In the genomic region with DNA sequence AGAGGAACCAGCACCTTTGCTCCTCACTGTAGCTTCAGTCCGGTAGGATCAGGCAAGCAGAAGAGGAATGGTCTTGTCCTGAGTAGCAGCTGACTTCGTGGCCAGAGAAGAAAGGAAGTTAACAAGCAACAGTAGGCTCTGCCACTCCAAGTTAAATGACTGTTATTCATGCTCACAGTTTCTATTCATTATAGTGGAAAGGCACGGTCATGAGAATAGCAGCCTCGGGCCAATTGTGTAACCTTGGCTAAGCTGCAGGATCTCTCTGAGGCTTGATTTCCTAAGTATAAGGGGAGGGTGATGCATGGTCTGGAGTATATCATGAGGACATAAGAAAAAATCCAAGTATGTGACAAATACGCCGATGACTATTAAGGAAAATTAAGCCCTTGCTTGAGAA, we compare ENCODE assay signal across 32 mouse cellular contexts. TPM values are rescaled to one million over a fixed set of nuclear protein-coding genes. Genes with fewer than 3 reads are reported as not detected.
DNase-seq lines count a peak whose midpoint lies in the region; ATAC-seq lines count a peak whose summit lies in the region.
"Had no signal": no experiment of that assay in that cellular context is flagged by ENCODE, and none has a peak within 500 bp of the region (broad histone marks: within the 10 kb centered on the region; RNA-seq: fewer than 3 reads in every experiment).

No protein-coding gene starts in this region.

- H3K9ac ChIP-seq in hindbrain, embryonic 11.5 days (ENCODE audit: low read depth, low read length) = no peak overlapping the region
- no peak overlapping the region for H3K9ac ChIP-seq in hindbrain, embryonic 13.5 days
- H3K9ac ChIP-seq in kidney, embryonic 15.5 days = no peak overlapping the region
- H3K9ac ChIP-seq in intestine, embryonic 16.5 days (ENCODE audit: low read depth, low read length) = no peak overlapping the region
- H3K9ac ChIP-seq: embryonic facial prominence, embryonic 13.5 days; forebrain, embryonic 15.5 days; heart, embryonic 12.5 days; hindbrain, embryonic 15.5 days; liver, embryonic 12.5 days; liver, postnatal 0 days had no signal

- ATAC-seq in hindbrain, embryonic 11.5 days (ENCODE audit: low FRiP score) = no peak
- ATAC-seq in hindbrain, embryonic 13.5 days (ENCODE audit: low FRiP score) = no peak
- ATAC-seq in kidney, embryonic 15.5 days (replicated peaks; ENCODE audit: low FRiP score) = no peak
- ATAC-seq in intestine, embryonic 16.5 days = no peak
- ATAC-seq: forebrain, embryonic 15.5 days; inflammation-experienced regulatory T-cells, adult 6 months; liver, embryonic 12.5 days; liver, postnatal 0 days had no signal

- peaks cover 18% of the 10 kb centered on the region for H3K27me3 ChIP-seq in hindbrain, embryonic 11.5 days (ENCODE audit: control insufficient read depth, insufficient read depth, low read length)
- peaks cover 57% of the 10 kb centered on the region for H3K27me3 ChIP-seq in hindbrain, embryonic 13.5 days
- peaks cover 3% of the 10 kb centered on the region for H3K27me3 ChIP-seq in kidney, embryonic 15.5 days
- no peaks in the 10 kb centered on the region for H3K27me3 ChIP-seq in intestine, embryonic 16.5 days (replicated peaks; ENCODE audit: control insufficient read depth, insufficient read depth, low read length)

- no peak overlapping the region for H3K4me2 ChIP-seq in hindbrain, embryonic 11.5 days (replicated peaks; ENCODE audit: low read depth, low read length)
- no peak overlapping the region for H3K4me2 ChIP-seq in hindbrain, embryonic 13.5 days
- H3K4me2 ChIP-seq in kidney, embryonic 15.5 days = no peak overlapping the region
- no peak overlapping the region for H3K4me2 ChIP-seq in intestine, embryonic 16.5 days (ENCODE audit: low read depth, low read length)
- H3K4me2 ChIP-seq: embryonic facial prominence, embryonic 13.5 days; forebrain, embryonic 15.5 days; heart, embryonic 12.5 days; hindbrain, embryonic 15.5 days; liver, embryonic 12.5 days had no signal

- 48% methylated on average over 6 of the region's 6 CpGs for WGBS in hindbrain, embryonic 11.5 days
- WGBS in hindbrain, embryonic 13.5 days = 40% methylated on average over 6 of the region's 6 CpGs
- 69% methylated on average over 6 of the region's 6 CpGs for WGBS in kidney, embryonic 15.5 days
- WGBS in intestine, embryonic 16.5 days = 67% methylated on average over 6 of the region's 6 CpGs

- peaks cover 3% of the 10 kb centered on the region; the same call in 1 of the 2 replicates for H3K4me1 ChIP-seq in hindbrain, embryonic 11.5 days (replicated peaks; ENCODE audit: control insufficient read depth, insufficient read depth, low read length)
- peaks cover 17% of the 10 kb centered on the region for H3K4me1 ChIP-seq in hindbrain, embryonic 13.5 days (replicated peaks)
- peaks cover 8% of the 10 kb centered on the region; the same call in 1 of the 2 replicates for H3K4me1 ChIP-seq in kidney, embryonic 15.5 days
- H3K4me1 ChIP-seq in intestine, embryonic 16.5 days (ENCODE audit: control insufficient read depth, insufficient read depth, low read length) = peaks cover 2% of the 10 kb centered on the region; the same call in 1 of the 2 replicates
- H3K4me1 ChIP-seq: embryonic facial prominence, embryonic 13.5 days; liver, embryonic 12.5 days had no signal

- DNase-seq in hindbrain, embryonic 11.5 days (ENCODE audit: low spot score) = peak; percentile 7
- peak; percentile 21 for DNase-seq in kidney, postnatal 14 days
- peak; percentile 61 for DNase-seq in NIH3T3 (ENCODE audit: low read depth)
- peak; percentile 28 to 49 for DNase-seq in kidney, postnatal 25 days
- DNase-seq in layer of hippocampus, adult 8-10 months (ENCODE audit: low spot score in 2 of 2) = no peak
- DNase-seq: adrenal gland, adult 2 months; cerebellum, adult 8-10 months; cerebellum, postnatal 25 days; embryo, embryonic 11 days; gastrocnemius, adult 2 months; gastrocnemius, postnatal 36 days; heart, adult 2 months; heart, postnatal 4 days; layer of hippocampus, postnatal 36 days; left cerebral cortex, postnatal 4 days; liver, postnatal 0 days; lung, postnatal 36 days; midbrain, embryonic 14.5 days; thymus, postnatal 14 days had no signal

- no peak overlapping the region for H3K27ac ChIP-seq in hindbrain, embryonic 11.5 days (ENCODE audit: low read depth, low read length)
- no peak overlapping the region for H3K27ac ChIP-seq in hindbrain, embryonic 13.5 days
- H3K27ac ChIP-seq in kidney, embryonic 15.5 days = no peak overlapping the region
- H3K27ac ChIP-seq in intestine, embryonic 16.5 days (ENCODE audit: low read length) = no peak overlapping the region
- H3K27ac ChIP-seq: embryonic facial prominence, embryonic 13.5 days; forebrain, embryonic 10.5 days; forebrain, embryonic 15.5 days; gastrocnemius, adult 2 months; heart, adult 2 months; hindbrain, embryonic 15.5 days; kidney, postnatal 0 days; liver, embryonic 12.5 days had no signal

- no peaks in the 10 kb centered on the region for H3K36me3 ChIP-seq in hindbrain, embryonic 11.5 days (ENCODE audit: control insufficient read depth, insufficient read depth, low read length)
- no peaks in the 10 kb centered on the region for H3K36me3 ChIP-seq in hindbrain, embryonic 13.5 days
- no peaks in the 10 kb centered on the region for H3K36me3 ChIP-seq in kidney, embryonic 15.5 days
- no peaks in the 10 kb centered on the region for H3K36me3 ChIP-seq in intestine, embryonic 16.5 days (ENCODE audit: control insufficient read depth, insufficient read depth, low read length)
- H3K36me3 ChIP-seq: embryonic facial prominence, embryonic 13.5 days; forebrain, embryonic 10.5 days; forebrain, embryonic 15.5 days; G1E; heart, embryonic 12.5 days; hindbrain, embryonic 15.5 days; liver, embryonic 12.5 days had no signal

- no peaks in the 10 kb centered on the region for H3K9me3 ChIP-seq in hindbrain, embryonic 11.5 days (ENCODE audit: control insufficient read depth, low read length)
- no peaks in the 10 kb centered on the region for H3K9me3 ChIP-seq in hindbrain, embryonic 13.5 days
- H3K9me3 ChIP-seq in kidney, embryonic 15.5 days (replicated peaks) = no peaks in the 10 kb centered on the region
- H3K9me3 ChIP-seq in intestine, embryonic 16.5 days (ENCODE audit: control insufficient read depth, low read length) = no peaks in the 10 kb centered on the region
- H3K9me3 ChIP-seq: embryonic facial prominence, embryonic 13.5 days; forebrain, embryonic 10.5 days; forebrain, embryonic 15.5 days; G1E; heart, embryonic 12.5 days; hindbrain, embryonic 15.5 days; liver, embryonic 12.5 days had no signal

- no peak overlapping the region for H3K4me3 ChIP-seq in hindbrain, embryonic 11.5 days (ENCODE audit: low read depth, low read length)
- H3K4me3 ChIP-seq in hindbrain, embryonic 13.5 days = no peak overlapping the region
- H3K4me3 ChIP-seq in kidney, embryonic 15.5 days (replicated peaks) = no peak overlapping the region
- no peak overlapping the region for H3K4me3 ChIP-seq in intestine, embryonic 16.5 days (ENCODE audit: low read length)
- H3K4me3 ChIP-seq: embryonic facial prominence, embryonic 13.5 days; forebrain, embryonic 10.5 days; forebrain, embryonic 15.5 days; gastrocnemius, adult 2 months; heart, adult 2 months; heart, embryonic 12.5 days; hindbrain, embryonic 15.5 days; liver, embryonic 12.5 days; megakaryocyte, embryonic 14.5 days had no signal

RNA-seq across cellular contexts. Expression of gene Met, which starts 4.0 kb away (rescaled TPM):
- polyA plus RNA-seq in hindbrain, embryonic 11.5 days (2014; fragmentation: Nextera tagmentation; extraction: Ambion mirVana) = 1.9 and 2.2 TPM in 2 replicates
- polyA plus RNA-seq in hindbrain, embryonic 13.5 days (2015; fragmentation: Nextera tagmentation; extraction: Ambion mirVana) = 1.7 and 1.9 TPM in 2 replicates
- polyA plus RNA-seq in kidney, embryonic 15.5 days (2015; fragmentation: Nextera tagmentation; extraction: Ambion mirVana) = 15.1 and 16.1 TPM in 2 replicates
- 1 to 10 TPM; 2.9 to 5.3 (median 4.5) TPM for total RNA-seq in layer of hippocampus, adult 8-10 months (2022)
- 10.5 and 14.1 TPM in 2 replicates for polyA plus RNA-seq in intestine, embryonic 16.5 days (2015; fragmentation: Nextera tagmentation; extraction: Ambion mirVana)
- polyA plus RNA-seq: G1E had no signal

Comparison
In these comparisons a context has a peak if more than half of its experiments do, and no peak if none do; other contexts are left out.
1. DNase-seq: peak in hindbrain, embryonic 11.5 days (single experiment), kidney, postnatal 14 days (single experiment), NIH3T3 (single experiment) and kidney, postnatal 25 days (2 of 2); none in layer of hippocampus, adult 8-10 months (0 of 2).